Mouse (Mus musculus): ENCODE data around the gene Ctps2. TPM values are rescaled to one million over a fixed set of nuclear protein-coding genes. Genes with fewer than 3 reads are reported as not detected.

Ctps2 gene
- polyA plus RNA-seq, 1 experiment, result 56.5 TPM

DNA sequence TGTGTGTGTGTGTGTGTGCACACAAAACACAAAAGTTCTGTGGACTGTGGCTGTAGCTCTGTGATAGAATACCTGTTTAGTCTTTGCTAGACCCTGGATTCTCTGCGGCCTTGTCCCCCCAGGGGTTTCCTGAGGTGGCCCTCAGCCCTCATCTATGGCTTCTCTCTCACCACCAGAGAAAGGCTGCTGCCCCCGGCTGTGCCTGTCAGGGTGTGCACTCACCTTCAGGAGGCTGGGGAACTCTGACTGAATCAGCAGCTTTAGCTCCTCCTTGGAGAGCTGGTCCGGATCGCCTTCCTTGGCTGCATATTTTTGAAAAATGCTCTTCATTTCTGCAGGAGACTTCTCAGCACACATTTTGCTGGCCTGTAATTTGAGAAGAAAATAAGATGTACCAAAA is 62.8 kb downstream of the Ctps2 start:
- Histone ChIP-seq H3K4me1 (ENCODE audit: control insufficient read depth, insufficient read depth, low read length) (no peaks in the 10 kb centered on the region), H3K4me3 (ENCODE audit: insufficient read depth, low read length) (no peak overlapping the region), H3K27ac (ENCODE audit: insufficient read depth, low read length) (no peak overlapping the region)
- TF ChIP-seq POLR2A (IDR thresholded peaks at IDR 0.05; ENCODE audit: low read depth, low read length) (no peak), CTCF (IDR thresholded peaks at IDR 0.05; ENCODE audit: borderline replicate concordance, insufficient read depth, low read length) (no peak)

GRCm38 (mm10) chrX:162964383-162964782 is 63.3 kb downstream of the Ctps2 start, which contains the start of gene S100g:
Gene S100g, minus strand, starts transcription at chrX:162964599.
- Histone ChIP-seq H3K27ac (ENCODE audit: insufficient read depth, low read length) (no peak within 1 kb of the TSS), H3K4me1 (ENCODE audit: control insufficient read depth, insufficient read depth, low read length) (no peaks in the 10 kb centered on the region), H3K4me3 (ENCODE audit: insufficient read depth, low read length) (no peak within 1 kb of the TSS)
- no peak for TF ChIP-seq POLR2A (IDR thresholded peaks at IDR 0.05; ENCODE audit: low read depth, low read length)
- TF ChIP-seq CTCF (IDR thresholded peaks at IDR 0.05; ENCODE audit: borderline replicate concordance, insufficient read depth, low read length), result no peak

GRCm38 (mm10) chrX:162967456-162967855 is 66.4 kb downstream of the Ctps2 start:
- Histone ChIP-seq H3K4me1 (ENCODE audit: control insufficient read depth, insufficient read depth, low read length) (no peaks in the 10 kb centered on the region), H3K27ac (ENCODE audit: insufficient read depth, low read length) (no peak overlapping the region), H3K4me3 (ENCODE audit: insufficient read depth, low read length) (no peak overlapping the region)
- TF ChIP-seq CTCF (IDR thresholded peaks at IDR 0.05; ENCODE audit: borderline replicate concordance, insufficient read depth, low read length), result no peak
- no peak for TF ChIP-seq POLR2A (IDR thresholded peaks at IDR 0.05; ENCODE audit: low read depth, low read length)

GRCm38 (mm10) chrX:162976194-162976593 is 75.2 kb downstream of the Ctps2 start:
- H3K27ac ChIP-seq (ENCODE audit: insufficient read depth, low read length), result no peak overlapping the region

GRCm38 (mm10) chrX:162986876-162987495 is 85.9 kb downstream of the Ctps2 start:
- TF ChIP-seq CTCF (IDR thresholded peaks at IDR 0.05; ENCODE audit: borderline replicate concordance, insufficient read depth, low read length) (no peak), POLR2A (IDR thresholded peaks at IDR 0.05; ENCODE audit: low read depth, low read length) (no peak)
- Histone ChIP-seq H3K4me3 (ENCODE audit: insufficient read depth, low read length) (no peak overlapping the region), H3K27ac (ENCODE audit: insufficient read depth, low read length) (no peak overlapping the region), H3K4me1 (ENCODE audit: control insufficient read depth, insufficient read depth, low read length) (peaks cover 7% of the 10 kb centered on the region; the same call in 1 of the 2 replicates)

More at GRCm38 (mm10) chrX:162976194-162976593, 75.2 kb downstream of the Ctps2 start:
- Histone ChIP-seq H3K4me3 (ENCODE audit: insufficient read depth, low read length) (no peak overlapping the region), H3K4me1 (ENCODE audit: control insufficient read depth, insufficient read depth, low read length) (no peaks in the 10 kb centered on the region)
- TF ChIP-seq POLR2A (IDR thresholded peaks at IDR 0.05; ENCODE audit: low read depth, low read length) (no peak), CTCF (IDR thresholded peaks at IDR 0.05; ENCODE audit: borderline replicate concordance, insufficient read depth, low read length) (no peak)

DNA sequence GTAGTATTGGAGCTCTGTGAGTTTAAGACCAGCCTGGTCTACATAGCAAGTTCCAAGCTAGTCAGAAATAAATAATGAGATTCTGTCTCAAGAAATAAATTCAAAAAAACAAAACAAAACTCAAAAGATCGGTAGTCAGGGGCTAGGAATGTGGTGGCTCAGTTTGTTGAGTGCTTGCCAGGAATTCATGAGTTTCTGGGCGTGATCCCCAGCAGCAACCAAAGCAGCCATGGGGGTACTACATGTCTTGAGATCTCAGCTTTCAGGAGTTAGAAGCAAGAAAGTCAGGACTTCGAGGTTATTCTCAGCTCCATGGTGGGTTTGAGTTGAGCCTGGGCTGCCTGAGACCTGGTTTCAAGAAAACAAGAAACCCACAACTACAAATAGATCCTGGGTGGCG is 90.4 kb downstream of the Ctps2 start:
- TF ChIP-seq POLR2A (IDR thresholded peaks at IDR 0.05; ENCODE audit: low read depth, low read length), result no peak
- no peak for TF ChIP-seq CTCF (IDR thresholded peaks at IDR 0.05; ENCODE audit: borderline replicate concordance, insufficient read depth, low read length)
- Histone ChIP-seq H3K27ac (ENCODE audit: insufficient read depth, low read length) (peak overlapping the region; percentile 95), H3K4me1 (ENCODE audit: control insufficient read depth, insufficient read depth, low read length) (peaks cover 7% of the 10 kb centered on the region; the same call in 1 of the 2 replicates), H3K4me3 (ENCODE audit: insufficient read depth, low read length) (no peak overlapping the region)

GRCm38 (mm10) chrX:162992121-162992520 is 91.1 kb downstream of the Ctps2 start:
- H3K4me3 ChIP-seq (ENCODE audit: insufficient read depth, low read length), result no peak overlapping the region
- TF ChIP-seq POLR2A (IDR thresholded peaks at IDR 0.05; ENCODE audit: low read depth, low read length), result no peak
- no peak for TF ChIP-seq CTCF (IDR thresholded peaks at IDR 0.05; ENCODE audit: borderline replicate concordance, insufficient read depth, low read length)
- H3K27ac ChIP-seq (ENCODE audit: insufficient read depth, low read length), result peak overlapping the region; percentile 95
- H3K4me1 ChIP-seq (ENCODE audit: control insufficient read depth, insufficient read depth, low read length), result peaks cover 7% of the 10 kb centered on the region; the same call in 1 of the 2 replicates

- no peak overlapping the region for H3K27ac ChIP-seq (ENCODE audit: insufficient read depth, low read length)
- no peak for TF ChIP-seq CTCF (IDR thresholded peaks at IDR 0.05; ENCODE audit: borderline replicate concordance, insufficient read depth, low read length)
- TF ChIP-seq POLR2A (IDR thresholded peaks at IDR 0.05; ENCODE audit: low read depth, low read length), result no peak
- no peaks in the 10 kb centered on the region for H3K4me1 ChIP-seq (ENCODE audit: control insufficient read depth, insufficient read depth, low read length)
- H3K4me3 ChIP-seq (ENCODE audit: insufficient read depth, low read length), result no peak overlapping the region
Measured at GRCm38 (mm10) chrX:163027864-163028263, 126.8 kb downstream of the Ctps2 start.

- Histone ChIP-seq H3K4me1 (ENCODE audit: control insufficient read depth, insufficient read depth, low read length) (no peaks in the 10 kb centered on the region), H3K4me3 (ENCODE audit: insufficient read depth, low read length) (no peak overlapping the region), H3K27ac (ENCODE audit: insufficient read depth, low read length) (no peak overlapping the region)
- TF ChIP-seq CTCF (IDR thresholded peaks at IDR 0.05; ENCODE audit: borderline replicate concordance, insufficient read depth, low read length) (no peak), POLR2A (IDR thresholded peaks at IDR 0.05; ENCODE audit: low read depth, low read length) (no peak)
Measured at GRCm38 (mm10) chrX:163038767-163039166, 137.7 kb downstream of the Ctps2 start.

DNA sequence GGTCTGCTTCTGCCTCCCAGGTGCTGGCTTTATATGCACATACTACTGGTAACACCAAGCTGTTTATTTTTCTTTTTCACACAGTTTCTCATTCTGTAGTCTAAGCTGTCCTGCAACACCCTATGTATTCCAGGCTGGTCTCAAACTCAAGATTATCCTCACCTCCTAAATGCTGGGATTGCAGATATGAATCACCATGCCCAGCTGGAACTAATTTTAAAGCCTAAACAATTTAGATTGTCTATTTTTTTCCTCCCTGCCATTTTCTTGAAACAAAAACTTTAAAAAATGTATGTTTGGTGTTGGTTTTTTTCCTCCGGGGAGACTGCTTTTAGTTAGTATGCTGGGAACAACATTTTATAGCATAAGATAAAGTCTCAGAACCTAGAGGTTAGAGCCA is 141.7 kb downstream of the Ctps2 start:
- TF ChIP-seq POLR2A (IDR thresholded peaks at IDR 0.05; ENCODE audit: low read depth, low read length) (no peak), CTCF (IDR thresholded peaks at IDR 0.05; ENCODE audit: borderline replicate concordance, insufficient read depth, low read length) (no peak)
- Histone ChIP-seq H3K4me3 (ENCODE audit: insufficient read depth, low read length) (no peak overlapping the region), H3K27ac (ENCODE audit: insufficient read depth, low read length) (no peak overlapping the region), H3K4me1 (ENCODE audit: control insufficient read depth, insufficient read depth, low read length) (no peaks in the 10 kb centered on the region)

Data from embryonic fibroblast, embryonic 13.5 days (primary cell).